Mouse (Mus musculus): ENCODE data around the gene Galnt18. TPM values are rescaled to one million over a fixed set of nuclear protein-coding genes. Genes with fewer than 3 reads are reported as not detected.

Galnt18 gene
- polyA plus RNA-seq, 2 experiments = 1.0 to 1.1 TPM

DNA sequence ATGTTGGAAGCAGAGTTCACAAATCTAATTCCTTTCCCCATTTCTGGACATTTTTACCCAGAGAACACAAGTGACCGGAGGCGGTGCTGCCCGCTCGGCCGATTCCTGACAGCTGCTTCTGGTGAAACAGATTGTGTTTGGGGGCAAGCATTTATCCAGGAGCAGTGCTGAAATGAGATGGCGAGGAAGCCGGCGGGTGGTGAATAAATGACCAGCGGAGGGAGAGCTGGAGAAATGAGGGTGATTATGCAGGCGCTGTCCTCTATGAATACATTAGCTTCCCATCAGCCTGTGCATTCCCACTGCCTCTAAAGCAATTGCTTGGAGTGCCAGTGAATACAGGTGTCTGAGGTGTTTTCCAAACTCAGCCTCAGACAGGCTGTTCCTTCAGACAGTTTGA lies 232.7 kb downstream of the Galnt18 start:
- Histone ChIP-seq H3K9me3 (ENCODE audit: control insufficient read depth, low read length) (no peaks in the 10 kb centered on the region), H3K4me3 (ENCODE audit: insufficient read depth in 1 of 2, low read depth in 2 of 2, low read length in 2 of 2) (no peak overlapping the region), H3K9ac (replicated peaks) (no peak overlapping the region), H3K27me3 (ENCODE audit: control insufficient read depth, insufficient read depth, low read length) (no peaks in the 10 kb centered on the region), H3K4me1 (replicated peaks; ENCODE audit: control insufficient read depth in 2 of 2, insufficient read depth in 2 of 2, low read length in 1 of 2) (no peaks in the 10 kb centered on the region), H3K4me2 (ENCODE audit: low read depth) (no peak overlapping the region), H3K36me3 (replicated peaks; ENCODE audit: control insufficient read depth, insufficient read depth, low read depth) (no peaks in the 10 kb centered on the region), H3K27ac (no peak overlapping the region)
- ATAC-seq (ENCODE audit: insufficient read depth) = no peak
- 76% methylated on average over 10 of the region's 10 CpGs for WGBS (ENCODE audit: insufficient replicate concordance)
- DNase-seq (ENCODE audit: low read depth in 3 of 3, low spot score in 3 of 3) = no peak
- TF ChIP-seq CTCF (IDR thresholded peaks at IDR 0.05; ENCODE audit: low read depth) = no peak
- no peak for TF ChIP-seq EP300 (IDR thresholded peaks at IDR 0.05; ENCODE audit: low read depth)

DNA sequence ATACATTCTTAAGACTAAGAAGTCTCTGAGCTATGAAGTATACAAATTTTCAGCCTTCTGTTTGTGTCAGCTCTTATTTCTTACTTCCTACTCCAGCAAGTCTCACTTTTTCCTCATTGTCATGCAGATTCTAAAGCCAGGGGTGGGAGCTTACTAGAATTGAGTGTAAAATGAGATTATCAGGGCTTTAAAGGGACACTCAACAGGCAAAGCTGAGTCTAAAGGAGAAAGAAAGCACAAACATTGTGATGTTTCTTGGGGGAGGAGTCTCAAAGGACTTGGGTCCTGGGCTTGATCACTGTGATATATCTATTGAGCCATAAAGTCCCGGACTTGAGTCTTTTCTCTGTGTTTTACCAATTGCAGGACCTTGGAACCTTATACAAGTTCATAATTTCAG lies 234.2 kb downstream of the Galnt18 start:
- H3K27me3 ChIP-seq (ENCODE audit: control insufficient read depth, insufficient read depth, low read length) = no peaks in the 10 kb centered on the region
- no peak overlapping the region for H3K4me2 ChIP-seq (ENCODE audit: low read depth)
- H3K4me3 ChIP-seq (ENCODE audit: insufficient read depth in 1 of 2, low read depth in 2 of 2, low read length in 2 of 2) = no peak overlapping the region
- ATAC-seq (ENCODE audit: insufficient read depth) = no peak
- TF ChIP-seq EP300 (IDR thresholded peaks at IDR 0.05; ENCODE audit: low read depth) (no peak), CTCF (IDR thresholded peaks at IDR 0.05; ENCODE audit: low read depth) (no peak)
- 45% methylated on average over 1 of the region's 1 CpGs for whole genome bisulfite sequencing (ENCODE audit: insufficient replicate concordance)
- H3K36me3 ChIP-seq (replicated peaks; ENCODE audit: control insufficient read depth, insufficient read depth, low read depth) = no peaks in the 10 kb centered on the region
- DNase-seq (ENCODE audit: low read depth in 3 of 3, low spot score in 3 of 3) = no peak
- H3K27ac ChIP-seq = no peak overlapping the region
- no peaks in the 10 kb centered on the region for H3K4me1 ChIP-seq (replicated peaks; ENCODE audit: control insufficient read depth in 2 of 2, insufficient read depth in 2 of 2, low read length in 1 of 2)
- no peak overlapping the region for H3K9ac ChIP-seq (replicated peaks)
- no peaks in the 10 kb centered on the region for H3K9me3 ChIP-seq (ENCODE audit: control insufficient read depth, low read length)

DNA sequence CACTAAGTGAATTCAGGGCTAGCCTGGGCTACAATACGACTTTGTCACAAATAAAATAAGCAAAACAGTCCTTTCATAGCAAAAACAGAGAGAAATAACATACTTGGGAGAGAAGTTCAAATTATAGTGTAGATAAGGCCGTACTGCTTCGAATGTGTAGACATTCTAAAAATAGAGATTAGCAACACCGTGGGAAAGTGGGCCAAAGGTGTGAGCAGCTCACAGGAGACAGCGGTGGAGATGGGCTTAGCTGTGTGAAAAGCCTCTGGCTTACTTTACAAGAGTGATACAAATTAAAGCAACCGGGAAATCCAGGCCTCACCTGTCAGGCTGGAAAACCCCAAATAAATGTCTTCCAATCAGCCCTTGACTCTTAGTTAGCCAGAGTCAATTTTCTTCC lies 241.8 kb downstream of the Galnt18 start:
- no peak overlapping the region for H3K27ac ChIP-seq
- H3K4me3 ChIP-seq (ENCODE audit: insufficient read depth in 1 of 2, low read depth in 2 of 2, low read length in 2 of 2) = no peak overlapping the region
- no peaks in the 10 kb centered on the region for H3K9me3 ChIP-seq (ENCODE audit: control insufficient read depth, low read length)
- TF ChIP-seq CTCF (IDR thresholded peaks at IDR 0.05; ENCODE audit: low read depth) (no peak), EP300 (IDR thresholded peaks at IDR 0.05; ENCODE audit: low read depth) (no peak)
- 56% methylated on average over 6 of the region's 6 CpGs for WGBS (ENCODE audit: insufficient replicate concordance)
- no peak for DNase-seq (ENCODE audit: low read depth in 3 of 3, low spot score in 3 of 3)
- no peak overlapping the region for H3K4me2 ChIP-seq (ENCODE audit: low read depth)
- no peaks in the 10 kb centered on the region for H3K36me3 ChIP-seq (replicated peaks; ENCODE audit: control insufficient read depth, insufficient read depth, low read depth)
- no peaks in the 10 kb centered on the region for H3K4me1 ChIP-seq (replicated peaks; ENCODE audit: control insufficient read depth in 2 of 2, insufficient read depth in 2 of 2, low read length in 1 of 2)
- H3K27me3 ChIP-seq (ENCODE audit: control insufficient read depth, insufficient read depth, low read length) = no peaks in the 10 kb centered on the region
- H3K9ac ChIP-seq (replicated peaks) = no peak overlapping the region
- ATAC-seq (ENCODE audit: insufficient read depth) = no peak

DNA sequence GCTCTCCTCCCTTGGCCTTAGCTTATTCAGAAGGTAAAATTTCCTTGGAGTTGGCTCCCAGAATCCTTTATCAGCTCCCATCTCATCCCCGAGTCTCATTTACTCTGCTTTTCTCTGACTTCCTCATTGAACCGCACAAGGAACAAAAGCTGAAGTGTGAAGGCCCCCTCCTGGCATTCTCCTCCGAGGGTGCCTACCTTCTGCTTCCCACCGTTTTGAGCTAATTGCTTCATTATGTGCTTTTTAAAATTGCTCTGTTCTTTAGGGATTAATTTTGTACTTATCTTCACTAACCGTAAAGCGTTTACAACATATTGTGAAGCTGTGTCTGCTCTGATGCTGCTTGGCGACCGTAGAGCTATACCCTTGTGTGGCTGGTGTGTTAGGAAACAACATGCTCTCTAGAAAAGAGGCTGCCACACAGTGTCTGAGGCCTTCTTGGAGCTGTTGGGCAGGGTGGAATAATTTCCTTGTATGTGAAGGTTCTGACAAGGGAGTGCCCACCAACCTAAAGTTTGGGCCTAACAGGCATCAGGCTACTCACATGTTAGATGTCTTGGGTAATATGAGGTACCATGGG lies 244.9 kb downstream of the Galnt18 start:
- TF ChIP-seq EP300 (IDR thresholded peaks at IDR 0.05; ENCODE audit: low read depth) = no peak
- no peak for TF ChIP-seq CTCF (IDR thresholded peaks at IDR 0.05; ENCODE audit: low read depth)
- DNase-seq (ENCODE audit: low read depth in 3 of 3, low spot score in 3 of 3) = no peak
- no peak for ATAC-seq (ENCODE audit: insufficient read depth)
- Histone ChIP-seq H3K9ac (replicated peaks) (no peak overlapping the region), H3K36me3 (replicated peaks; ENCODE audit: control insufficient read depth, insufficient read depth, low read depth) (no peaks in the 10 kb centered on the region), H3K4me3 (ENCODE audit: insufficient read depth in 1 of 2, low read depth in 2 of 2, low read length in 2 of 2) (no peak overlapping the region), H3K27ac (no peak overlapping the region), H3K27me3 (ENCODE audit: control insufficient read depth, insufficient read depth, low read length) (no peaks in the 10 kb centered on the region), H3K4me1 (replicated peaks; ENCODE audit: control insufficient read depth in 2 of 2, insufficient read depth in 2 of 2, low read length in 1 of 2) (no peaks in the 10 kb centered on the region), H3K4me2 (ENCODE audit: low read depth) (no peak overlapping the region), H3K9me3 (ENCODE audit: control insufficient read depth, low read length) (no peaks in the 10 kb centered on the region)
- WGBS (ENCODE audit: insufficient replicate concordance) = 61% methylated on average over 8 of the region's 8 CpGs

DNA sequence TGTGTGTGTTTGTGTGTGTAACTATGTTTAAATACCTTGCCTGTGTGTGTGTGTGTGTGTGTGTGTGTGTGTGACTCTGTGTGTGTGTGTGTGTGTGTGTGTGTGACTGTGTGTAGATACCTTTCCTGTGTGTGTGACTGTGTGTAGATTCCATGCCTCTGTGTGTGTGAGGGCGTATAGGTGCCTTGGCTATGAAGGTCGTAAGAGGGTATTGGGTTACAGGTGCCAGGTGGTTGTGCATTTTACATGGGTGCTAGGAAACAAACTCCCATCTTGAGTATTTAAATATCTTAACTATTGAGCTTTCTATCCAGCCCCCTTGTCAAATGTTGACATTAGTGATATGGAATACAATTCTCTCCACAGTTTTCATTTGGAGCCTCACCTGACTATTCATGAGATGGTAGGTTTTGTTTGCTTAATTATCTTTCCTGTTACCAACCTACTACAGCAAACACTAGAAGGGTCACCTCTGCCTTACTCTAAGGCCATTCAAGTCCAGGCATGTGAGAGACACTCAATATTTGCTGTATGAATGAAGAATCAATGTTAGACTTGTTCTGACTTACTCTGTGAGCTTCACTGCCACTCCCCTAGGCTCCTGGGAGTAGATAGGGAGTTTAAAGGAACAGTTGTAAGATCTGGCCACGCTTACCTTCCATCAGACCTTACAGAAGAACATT lies 250.7 kb downstream of the Galnt18 start:
- Histone ChIP-seq H3K4me1 (replicated peaks; ENCODE audit: control insufficient read depth in 2 of 2, insufficient read depth in 2 of 2, low read length in 1 of 2) (no peaks in the 10 kb centered on the region), H3K4me3 (ENCODE audit: insufficient read depth in 1 of 2, low read depth in 2 of 2, low read length in 2 of 2) (no peak overlapping the region), H3K9me3 (ENCODE audit: control insufficient read depth, low read length) (no peaks in the 10 kb centered on the region), H3K27me3 (ENCODE audit: control insufficient read depth, insufficient read depth, low read length) (no peaks in the 10 kb centered on the region), H3K9ac (replicated peaks) (no peak overlapping the region), H3K4me2 (ENCODE audit: low read depth) (no peak overlapping the region), H3K36me3 (replicated peaks; ENCODE audit: control insufficient read depth, insufficient read depth, low read depth) (no peaks in the 10 kb centered on the region), H3K27ac (no peak overlapping the region)
- WGBS (ENCODE audit: insufficient replicate concordance) = 52% methylated on average over 3 of the region's 3 CpGs
- TF ChIP-seq CTCF (IDR thresholded peaks at IDR 0.05; ENCODE audit: low read depth) = no peak
- TF ChIP-seq EP300 (IDR thresholded peaks at IDR 0.05; ENCODE audit: low read depth) = no peak
- no peak for ATAC-seq (ENCODE audit: insufficient read depth)
- no peak for DNase-seq (ENCODE audit: low read depth in 3 of 3, low spot score in 3 of 3)

All from liver, embryonic 14.5 days (tissue).